Mouse (Mus musculus) common myeloid progenitor, adult 5-6 weeks (primary cell): ENCODE measurements around the gene Lgals2. TPM values are rescaled to one million over a fixed set of nuclear protein-coding genes. Genes with fewer than 3 reads are reported as not detected.
"Not testable (repeated sequence)": the region's sequence is repeated elsewhere in the genome, so short reads cannot be mapped to it uniquely, and the experiment has no call there.

Source experiments
- ATAC-seq: replicated peaks from 2 replicates; pipeline ENCODE4 v1.8.0; 2016; ENCODE audit warnings: low read depth, mild to moderate bottlenecking, moderate TSS enrichment, inconsistent platforms; ENCODE audit not compliant: poor library complexity, severe bottlenecking
- total RNA-seq: library from RNA; stranded (forward); fragments of 200-1000, 187-1606 nt; gene quantifications from 2 replicates; pipeline ENCODE4 v1.2.3, GENCODE M21; 2017

Lgals2 gene
- total RNA-seq, 1 experiment from 2014 or later = not detected

GRCm38 (mm10) chr15:78876258-78876696 is 20.9 kb upstream of the Lgals2 start:
- ATAC-seq = peak; percentile 64

DNA sequence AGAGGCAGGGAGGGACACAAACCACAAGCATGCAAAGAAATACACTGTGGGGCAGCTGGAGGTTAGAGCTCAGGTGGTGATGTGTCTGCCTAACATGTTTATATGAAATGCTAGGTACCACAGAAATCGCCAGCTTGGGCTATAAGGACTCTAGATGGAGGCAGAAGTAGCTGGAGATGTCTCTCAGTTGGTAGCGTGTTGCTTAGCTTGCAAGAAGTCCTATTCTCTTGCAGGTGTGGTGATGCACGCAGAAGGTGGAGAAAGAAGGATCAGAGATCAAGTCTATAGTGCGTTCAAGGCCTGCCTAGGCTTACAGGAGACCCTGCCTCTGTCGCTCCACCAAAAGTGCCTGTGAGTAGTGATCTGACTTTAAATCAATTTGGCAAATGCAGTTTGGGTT is 20.2 kb upstream of the Lgals2 start:
- no peak for ATAC-seq

DNA sequence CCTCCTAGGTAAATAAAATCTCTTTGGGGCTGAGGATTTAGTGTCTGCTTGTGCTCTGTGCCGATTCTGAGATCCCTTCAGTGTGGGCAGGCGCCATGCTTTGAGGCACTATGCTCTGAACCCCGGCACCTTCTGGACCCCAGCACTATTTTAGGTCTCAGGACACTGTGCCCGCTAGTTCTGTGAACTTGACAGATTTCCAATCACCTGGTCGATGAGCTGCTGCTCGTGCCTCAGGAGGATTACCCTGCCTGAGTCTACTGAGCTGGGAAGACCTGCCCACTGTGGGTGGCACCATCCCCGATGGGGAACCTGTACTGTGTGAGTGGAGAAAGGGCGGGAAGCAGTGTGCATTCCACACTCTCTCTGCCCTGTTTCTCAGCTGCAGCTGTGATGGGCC is 19.7 kb upstream of the Lgals2 start:
- ATAC-seq = no peak

DNA sequence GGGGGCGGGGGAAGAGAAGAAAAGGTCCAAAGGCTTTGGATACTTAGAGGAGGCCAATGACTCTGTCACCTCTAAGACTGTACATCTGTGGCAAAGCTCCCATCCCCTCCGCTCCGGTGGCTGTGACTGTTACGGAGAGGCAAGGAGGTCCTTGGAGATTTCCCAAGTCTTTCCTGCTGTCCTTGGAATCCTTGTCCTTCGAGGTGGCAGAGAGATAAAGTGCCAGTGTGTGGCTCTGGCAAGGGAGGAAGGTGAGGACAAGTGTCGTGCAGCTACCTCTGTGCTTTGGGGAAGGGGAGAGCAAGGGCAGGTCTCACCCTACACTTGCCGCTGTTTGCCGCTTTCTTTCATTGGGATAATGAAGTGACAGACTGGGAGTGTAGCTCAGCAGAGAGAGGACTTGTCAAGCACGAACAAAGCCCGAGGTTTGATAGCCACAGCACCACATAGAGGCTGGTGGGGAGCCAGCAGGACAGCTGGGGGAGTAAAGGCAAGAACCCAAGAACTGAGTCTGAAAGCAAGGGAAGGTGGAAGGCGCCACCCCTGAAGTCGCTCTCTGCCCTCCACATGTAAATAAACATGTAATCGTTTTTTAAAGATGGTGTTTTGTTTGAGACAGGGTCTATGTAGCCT is 18.6 kb upstream of the Lgals2 start:
- no peak for ATAC-seq

DNA sequence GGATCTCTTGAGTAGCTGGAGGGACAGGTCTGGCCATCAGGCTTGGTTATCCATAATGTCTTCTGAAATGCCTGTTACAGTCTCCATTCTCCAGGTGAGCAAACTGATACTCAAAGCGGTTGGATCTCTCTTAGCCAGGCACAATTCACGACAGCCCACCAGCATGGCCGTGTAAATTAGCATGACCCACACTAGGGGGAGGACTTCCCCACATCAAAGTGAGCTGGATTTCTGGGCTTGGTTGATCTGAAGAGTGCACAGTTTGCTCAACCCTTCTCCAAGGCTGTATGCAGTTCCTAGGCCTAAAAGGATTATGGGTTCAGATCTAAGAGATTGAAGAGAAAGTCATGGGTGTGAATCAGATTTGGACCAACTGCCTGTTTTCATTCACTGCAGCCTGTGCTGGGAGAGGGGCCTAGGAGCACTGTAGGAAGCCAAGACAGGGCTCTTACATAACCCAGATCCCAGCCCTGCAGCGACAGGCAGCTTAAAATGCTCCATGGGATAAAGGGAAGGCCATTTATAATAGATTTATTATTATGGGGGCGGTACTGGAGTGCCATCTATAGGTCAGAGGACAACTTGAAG is 16.8 kb upstream of the Lgals2 start:
- no peak for ATAC-seq

GRCm38 (mm10) chr15:78869775-78870174 is 14.4 kb upstream of the Lgals2 start:
- peak; percentile 76 for ATAC-seq

DNA sequence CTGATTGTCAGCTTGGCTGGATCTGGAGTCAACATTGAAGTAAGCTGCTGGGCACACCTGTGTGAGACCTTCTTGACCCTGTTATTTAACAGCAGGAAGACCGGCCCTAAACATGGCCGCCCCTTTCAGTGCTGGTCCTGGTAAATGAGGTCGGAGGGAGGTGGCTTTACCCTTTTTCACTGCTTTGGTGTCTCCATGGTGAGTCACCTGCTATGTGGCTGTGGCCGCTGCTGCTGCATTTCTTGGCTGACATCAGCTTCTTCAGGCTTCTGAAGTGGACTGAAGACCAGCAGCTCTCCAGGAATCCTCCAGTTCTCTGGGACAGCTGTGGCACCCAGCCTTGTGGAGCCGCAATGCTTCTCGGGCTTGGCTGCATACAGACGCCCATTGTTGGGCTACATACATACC is 13.5 kb upstream of the Lgals2 start:
- ATAC-seq = no peak

- ATAC-seq = no peak
These were observed 13.1 kb upstream of the Lgals2 start for GRCm38 (mm10) chr15:78868398-78868797.

DNA sequence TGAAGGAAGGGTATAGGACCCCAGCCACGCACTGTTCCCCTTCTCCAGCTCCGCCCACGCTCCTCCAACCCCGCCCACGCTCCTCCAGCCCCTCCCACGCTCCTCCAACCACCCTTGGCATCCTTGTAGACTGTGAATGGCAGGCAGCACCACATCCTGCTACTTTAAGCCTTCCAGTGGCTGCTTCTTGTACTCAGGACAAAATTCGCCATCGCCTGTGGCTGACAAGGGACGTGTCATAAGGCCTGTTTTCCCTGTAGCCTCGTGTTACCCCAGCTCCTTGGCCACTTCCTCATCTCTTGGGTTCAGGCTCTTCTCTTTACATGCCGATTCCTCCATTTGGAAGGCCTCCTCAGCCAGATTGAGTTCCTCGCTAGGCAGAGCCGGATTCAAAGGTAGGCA is 8.5 kb upstream of the Lgals2 start:
- ATAC-seq = peak; percentile 62

DNA sequence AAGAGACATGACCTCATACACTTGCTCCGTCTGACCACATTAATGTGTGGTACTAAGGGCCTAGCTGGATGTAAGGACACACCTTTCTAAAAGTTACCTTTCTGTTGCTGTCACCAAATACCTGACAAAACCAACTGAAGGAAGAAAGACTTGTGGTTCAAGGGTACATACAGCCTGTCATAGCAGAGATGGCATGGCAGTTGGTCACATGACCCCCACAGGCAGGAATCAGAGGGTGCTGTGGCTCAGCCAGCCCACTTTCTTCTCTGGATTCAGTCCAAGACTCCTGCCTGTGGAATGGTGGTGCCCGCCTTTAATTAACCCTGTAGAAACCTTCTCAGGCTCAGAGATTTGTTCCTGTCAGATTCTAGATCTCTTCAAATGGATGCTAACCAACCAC is 7.8 kb upstream of the Lgals2 start:
- no peak for ATAC-seq

DNA sequence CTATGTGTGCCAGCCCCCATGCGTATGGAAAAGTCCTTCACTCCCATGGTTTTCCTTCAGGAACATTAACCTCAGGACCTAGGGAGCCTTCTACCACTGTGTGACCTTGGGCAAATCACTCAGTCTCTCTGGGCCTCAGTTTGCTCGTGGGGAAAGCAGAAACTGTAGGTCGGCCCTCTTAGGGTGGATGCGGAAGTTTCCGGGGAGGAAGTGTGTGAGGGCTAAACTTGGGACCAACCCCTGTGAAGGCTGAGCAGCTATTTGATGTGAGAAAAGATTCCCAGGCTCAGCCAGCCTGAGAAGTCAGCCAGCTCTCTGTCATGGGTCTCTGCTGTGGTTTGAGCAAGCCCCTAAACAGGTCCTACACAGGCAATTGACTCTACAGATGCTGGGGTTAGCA is 7.0 kb upstream of the Lgals2 start:
- ATAC-seq = no peak

DNA sequence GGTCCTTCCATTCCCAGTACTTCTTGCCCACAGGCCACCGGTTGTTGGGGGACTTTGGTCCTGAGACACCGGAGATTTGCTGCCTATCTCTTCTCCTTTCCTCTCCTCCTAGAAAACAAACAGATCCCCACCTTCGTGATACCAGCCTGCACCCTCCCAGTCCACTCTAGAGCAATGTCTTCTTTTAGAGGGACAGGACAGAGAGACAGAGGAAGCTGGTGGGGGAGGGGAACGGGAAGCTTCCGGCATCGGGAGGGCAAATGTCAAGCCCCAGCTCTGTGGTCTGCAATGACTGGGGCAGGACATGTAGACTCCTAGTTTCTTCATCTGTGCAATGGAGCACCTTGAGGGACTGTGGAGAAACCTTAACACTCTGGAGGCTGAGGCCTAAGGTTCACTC is 4.4 kb upstream of the Lgals2 start:
- ATAC-seq = no peak

DNA sequence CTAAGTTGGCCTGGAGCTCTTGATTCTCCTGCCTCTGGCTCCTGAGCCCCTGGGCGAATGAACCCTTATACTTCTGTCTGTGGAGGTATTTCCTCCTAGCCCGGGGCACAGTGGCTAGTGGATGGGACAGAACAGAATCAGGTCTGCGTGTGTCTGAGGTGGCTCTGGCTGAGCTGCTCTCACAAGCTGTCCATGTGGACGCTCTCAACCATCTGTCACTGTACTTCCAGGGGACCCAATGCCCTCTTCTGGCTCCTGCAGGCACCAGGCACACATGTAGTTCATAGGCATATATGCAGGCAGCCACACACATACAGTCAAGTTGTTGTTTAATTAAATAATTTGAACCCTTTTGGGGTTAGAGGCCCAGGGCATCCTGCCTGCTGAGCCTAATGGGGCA is 4.0 kb upstream of the Lgals2 start:
- no peak for ATAC-seq

- ATAC-seq = no peak
These were observed 1.7 kb upstream of the Lgals2 start for GRCm38 (mm10) chr15:78857009-78857408.

- peak; percentile 96 for ATAC-seq
These were observed 3.7 kb downstream of the Lgals2 start for GRCm38 (mm10) chr15:78851505-78852153.

GRCm38 (mm10) chr15:78850944-78851343 is 4.4 kb downstream of the Lgals2 start:
- no peak for ATAC-seq

DNA sequence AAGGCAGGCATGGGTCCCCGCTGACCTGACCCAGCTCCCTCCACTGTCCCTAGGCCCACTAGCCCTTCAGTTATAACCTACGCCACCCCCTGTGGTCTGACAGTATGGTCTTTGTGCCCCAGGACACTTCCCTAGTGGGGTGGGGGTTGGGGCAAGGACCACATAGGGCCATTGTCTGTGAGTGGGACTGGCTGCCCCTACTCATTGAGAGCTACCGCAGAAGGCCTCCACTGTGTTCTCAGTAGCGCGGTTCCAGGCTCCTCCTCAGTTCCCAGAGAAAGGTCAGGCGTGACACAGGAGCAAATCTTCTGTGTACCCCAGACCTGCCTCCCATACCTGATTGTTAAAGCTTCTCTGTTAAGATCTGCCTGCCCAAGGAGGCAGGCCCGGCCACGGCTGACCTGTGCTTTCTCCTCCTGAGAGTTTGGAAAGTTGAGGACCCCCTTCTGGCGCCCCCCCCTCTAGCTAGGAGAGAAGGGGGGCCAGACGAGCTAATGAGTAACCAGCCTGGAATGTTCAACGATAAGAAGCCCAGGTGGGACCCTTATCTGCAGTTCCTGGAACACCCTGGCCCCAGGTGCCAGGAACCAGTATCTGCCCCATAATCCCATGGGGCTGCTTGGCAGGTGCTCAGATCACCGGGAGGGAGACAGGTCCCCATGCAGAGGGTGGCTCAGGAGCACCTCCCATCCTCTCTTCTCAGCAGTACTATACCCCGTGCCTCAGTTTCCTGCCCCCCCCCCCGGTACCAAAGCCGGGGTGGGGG is 5.1 kb downstream of the Lgals2 start:
- no peak for ATAC-seq

DNA sequence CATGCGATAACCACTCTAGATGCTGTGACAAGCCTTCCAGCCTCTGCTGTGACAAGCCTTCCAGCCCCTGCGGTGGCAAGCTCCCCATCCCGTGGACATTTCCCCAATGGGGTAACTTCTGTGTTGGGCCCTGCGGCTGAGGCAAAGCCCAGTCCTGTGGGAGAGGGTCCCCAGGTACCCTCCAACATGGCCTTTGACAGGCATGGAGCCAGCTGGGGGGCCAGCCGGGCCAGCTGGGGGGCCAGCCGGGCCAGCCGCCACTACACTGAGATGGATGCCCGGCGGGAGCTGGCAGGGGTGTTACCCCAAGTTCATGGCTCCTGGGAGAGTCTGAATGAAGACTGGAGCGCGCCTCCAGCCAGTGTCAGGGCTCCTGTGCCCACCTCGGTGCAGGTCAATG is 5.8 kb downstream of the Lgals2 start:
- no peak for ATAC-seq

DNA sequence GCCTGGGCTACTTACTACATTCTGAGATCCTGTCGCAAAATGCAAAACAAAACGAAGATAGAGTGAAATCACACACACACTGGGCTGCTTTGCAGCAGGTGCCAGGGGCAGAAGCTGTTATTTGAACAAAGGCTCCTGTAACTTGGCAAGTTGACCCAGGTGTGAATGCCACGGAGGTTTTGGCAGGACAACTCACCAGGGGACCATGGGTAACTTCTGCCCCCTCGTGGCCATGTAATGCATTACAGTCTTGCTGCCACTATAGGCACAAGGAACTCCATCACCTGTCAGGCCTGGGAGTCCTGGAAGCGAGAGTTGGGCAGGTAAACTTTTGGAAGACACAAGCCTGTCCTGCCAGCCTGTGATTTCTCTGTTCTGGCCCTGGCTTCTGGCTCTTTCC is 6.9 kb downstream of the Lgals2 start:
- no peak; the same call in 1 of the 2 replicates for ATAC-seq

GRCm38 (mm10) chr15:78846805-78847204 is 8.5 kb downstream of the Lgals2 start:
- ATAC-seq = not testable (repeated sequence)

GRCm38 (mm10) chr15:78846352-78846751 is 9.0 kb downstream of the Lgals2 start:
- ATAC-seq = no peak
